Mouse (Mus musculus) midbrain, embryonic 14.5 days (tissue): Measurements from ENCODE around the gene Mical2. TPM values are rescaled to one million over a fixed set of nuclear protein-coding genes. Genes with fewer than 3 reads are reported as not detected.
A peak's percentile ranks its signal among the peaks of the same experiment; 100 is the strongest.

Experiments
- ATAC-seq: fragments of 200-750 bp; cut with Nextera tagmentation; 2 replicates; pipeline ENCODE4 v1.8.0; 2017; ENCODE audit warnings: moderate number of reproducible peaks, moderate library complexity; ENCODE audit not compliant: low FRiP score, low TSS enrichment
- DNase-seq: peaks from one replicate; pipeline ENCODE4 v3.0.0-alpha.2; 2015
- H3K27ac ChIP-seq: fragments of 300-500 bp; sonication (generic); replicated peaks from 2 replicates; pipeline ENCODE4 v1.5.1; 2014; ENCODE audit warnings: mild to moderate bottlenecking, low read depth, low read length, moderate library complexity
- H3K27me3 ChIP-seq: fragments of 300-500 bp; sonication (generic); 2 replicates; pipeline ENCODE4 v1.6.1; 2014; ENCODE audit warnings: low read length, control low read depth, mixed read lengths; ENCODE audit not compliant: control insufficient read depth, insufficient read depth
- H3K36me3 ChIP-seq: fragments of 300-500 bp; sonication (generic); 2 replicates; pipeline ENCODE4 v1.6.1; 2014; ENCODE audit warnings: low read length, control low read depth; ENCODE audit not compliant: control insufficient read depth, insufficient read depth
- H3K4me1 ChIP-seq: fragments of 300-500 bp; sonication (generic); 2 replicates; pipeline ENCODE4 v1.6.1; 2014; ENCODE audit warnings: mild to moderate bottlenecking, antibody characterized with exemption, low read length, control low read depth; ENCODE audit not compliant: control insufficient read depth, insufficient read depth
- H3K4me2 ChIP-seq: fragments of 300-500 bp; sonication (generic); 2 replicates; pipeline ENCODE4 v1.6.1; 2014; ENCODE audit warnings: mild to moderate bottlenecking, low read length, moderate library complexity
- H3K4me3 ChIP-seq: fragments of 300-500 bp; sonication (generic); replicated peaks from 2 replicates; pipeline ENCODE4 v1.5.1; 2014; ENCODE audit warnings: low read depth, low read length
- H3K9ac ChIP-seq: fragments of 300-500 bp; sonication (generic); replicated peaks from 2 replicates; pipeline ENCODE4 v1.6.1; 2014; ENCODE audit warnings: mild to moderate bottlenecking, low read length, moderate library complexity
- H3K9me3 ChIP-seq: fragments of 300-500 bp; sonication (generic); 2 replicates; pipeline ENCODE4 v1.6.1; 2016; ENCODE audit warnings: low read length, control low read depth, mixed read lengths; ENCODE audit not compliant: control insufficient read depth
- WGBS: fragments of 180-500 bp; shearing (Covaris S2); extraction: QIAGEN DNeasy Blood & Tissue Kit; methylation state at CpG from one replicate; pipeline ENCODE4 v1.1.7; 2014; 5-methylcytosine and 5-hydroxymethylcytosine counted together
- polyA plus RNA-seq: library from polyadenylated mRNA; unstranded; fragments of >200 nt; fragmentation: Nextera tagmentation; extraction: Ambion mirVana; gene quantifications from 2 replicates; pipeline ENCODE4 v1.2.1, GENCODE M21; 2014

Mical2 gene
- polyA plus RNA-seq, 1 experiment from 2014 or later: 1.6 TPM

GRCm38 (mm10) chr7:112423438-112423837 is 197.8 kb downstream of the Mical2 start:
- DNase-seq: no peak

GRCm38 (mm10) chr7:112426811-112427210 is 201.2 kb downstream of the Mical2 start:
- Histone ChIP-seq H3K4me2 (peak overlapping the region; percentile 89), H3K9ac (no peak overlapping the region), H3K4me3 (no peak overlapping the region), H3K27ac (no peak overlapping the region), H3K9me3 (no peaks in the 10 kb centered on the region), H3K36me3 (no peaks in the 10 kb centered on the region), H3K4me1 (0 out of 2 replicates have a peak, but pooled peaks cover 2% of the 10 kb centered on the region), H3K27me3 (no peaks in the 10 kb centered on the region)
- ATAC-seq (no peak), DNase-seq (no peak)
- 66% methylated on average over 5 of the region's 5 CpGs for WGBS

More at GRCm38 (mm10) chr7:112423438-112423837, 197.8 kb downstream of the Mical2 start:
- ATAC-seq: no peak
- Histone ChIP-seq H3K9ac (no peak overlapping the region), H3K4me2 (no peak overlapping the region), H3K9me3 (no peaks in the 10 kb centered on the region), H3K4me1 (0 out of 2 replicates have a peak, but pooled peaks cover 2% of the 10 kb centered on the region), H3K36me3 (no peaks in the 10 kb centered on the region), H3K27ac (no peak overlapping the region), H3K4me3 (no peak overlapping the region), H3K27me3 (no peaks in the 10 kb centered on the region)
- 88% methylated on average over 4 of the region's 4 CpGs for WGBS

GRCm38 (mm10) chr7:112427357-112428157 is 201.9 kb downstream of the Mical2 start, which contains the start of gene Parva:
Parva (plus strand) TSS chr7:112427505.
- H3K9me3 ChIP-seq: no peaks in the 10 kb centered on the region
- WGBS: 2% methylated on average over 49 of the region's 49 CpGs
- 0 out of 2 replicates have a peak, but pooled peaks cover 2% of the 10 kb centered on the region for H3K4me1 ChIP-seq
- peak within 1 kb of the TSS; percentile 89 for H3K4me2 ChIP-seq
- no peaks in the 10 kb centered on the region for H3K36me3 ChIP-seq
- no peaks in the 10 kb centered on the region for H3K27me3 ChIP-seq
- peak within 1 kb of the TSS; percentile 81 for H3K27ac ChIP-seq
- peak; percentile 58; the same call in 1 of the 2 replicates for ATAC-seq
- peak within 1 kb of the TSS; percentile 67 for H3K9ac ChIP-seq
- H3K4me3 ChIP-seq: peak within 1 kb of the TSS; percentile 59
- peak; percentile 83 for DNase-seq

- under 1% methylated on average over 22 of the region's 22 CpGs for WGBS
- peak overlapping the region; percentile 81 for H3K27ac ChIP-seq
These were observed 202.5 kb downstream of the Mical2 start for GRCm38 (mm10) chr7:112428158-112428535.

GRCm38 (mm10) chr7:112439846-112440245 is 214.2 kb downstream of the Mical2 start:
- ATAC-seq (no peak), DNase-seq (no peak)
- H3K9me3 ChIP-seq: peaks cover 4% of the 10 kb centered on the region; the same call in 1 of the 2 replicates
- no peak overlapping the region for H3K27ac ChIP-seq
- peaks cover 19% of the 10 kb centered on the region for H3K4me1 ChIP-seq
- no peak overlapping the region for H3K4me2 ChIP-seq
- no peak overlapping the region for H3K9ac ChIP-seq
- 86% methylated on average over 3 of the region's 3 CpGs for WGBS
- no peak overlapping the region for H3K4me3 ChIP-seq
- no peaks in the 10 kb centered on the region for H3K27me3 ChIP-seq
- H3K36me3 ChIP-seq: no peaks in the 10 kb centered on the region

More at GRCm38 (mm10) chr7:112428158-112428535, 202.5 kb downstream of the Mical2 start:
- peak overlapping the region; percentile 59 for H3K4me3 ChIP-seq
- peak overlapping the region; percentile 89 for H3K4me2 ChIP-seq
- no peaks in the 10 kb centered on the region for H3K9me3 ChIP-seq
- no peaks in the 10 kb centered on the region for H3K27me3 ChIP-seq
- peak; percentile 82 for DNase-seq
- peak; percentile 81; the same call in 1 of the 2 replicates for ATAC-seq
- H3K9ac ChIP-seq: peak overlapping the region; percentile 67
- 0 out of 2 replicates have a peak, but pooled peaks cover 2% of the 10 kb centered on the region for H3K4me1 ChIP-seq
- H3K36me3 ChIP-seq: no peaks in the 10 kb centered on the region

- Histone ChIP-seq H3K4me1 (peaks cover 31% of the 10 kb centered on the region), H3K9ac (peak overlapping the region; percentile 1; the same call in 1 of the 2 replicates), H3K4me3 (no peak overlapping the region), H3K9me3 (no peaks in the 10 kb centered on the region), H3K27ac (peak overlapping the region; percentile 72), H3K36me3 (no peaks in the 10 kb centered on the region), H3K4me2 (peak overlapping the region; percentile 34), H3K27me3 (no peaks in the 10 kb centered on the region)
- DNase-seq: peak; percentile 75
- ATAC-seq: peak; percentile 76; the same call in 1 of the 2 replicates
- WGBS: 6% methylated on average over 12 of the region's 12 CpGs
These were observed 218.7 kb downstream of the Mical2 start for GRCm38 (mm10) chr7:112444152-112444984.

GRCm38 (mm10) chr7:112444985-112445367 is 219.3 kb downstream of the Mical2 start:
- Histone ChIP-seq H3K4me1 (peaks cover 31% of the 10 kb centered on the region), H3K36me3 (no peaks in the 10 kb centered on the region), H3K9ac (0 out of 2 replicates have a peak overlapping the region, but pooled peaks have one; percentile 1), H3K9me3 (no peaks in the 10 kb centered on the region), H3K4me2 (peak overlapping the region; percentile 34), H3K27ac (peak overlapping the region; percentile 72), H3K27me3 (no peaks in the 10 kb centered on the region), H3K4me3 (no peak overlapping the region)
- no peak for ATAC-seq
- 15% methylated on average over 9 of the region's 9 CpGs for WGBS
- no peak for DNase-seq

GRCm38 (mm10) chr7:112446498-112446897 is 220.8 kb downstream of the Mical2 start:
- Histone ChIP-seq H3K36me3 (no peaks in the 10 kb centered on the region), H3K4me2 (no peak overlapping the region), H3K4me3 (no peak overlapping the region), H3K9ac (no peak overlapping the region), H3K4me1 (peaks cover 31% of the 10 kb centered on the region), H3K27ac (no peak overlapping the region), H3K27me3 (no peaks in the 10 kb centered on the region), H3K9me3 (no peaks in the 10 kb centered on the region)
- DNase-seq (no peak), ATAC-seq (no peak)
- 90% methylated on average over 4 of the region's 4 CpGs for WGBS
